ENCODE assay signal across 9 mouse cellular contexts in genomic region chr1:125559261-125559660, GRCm38 (mm10). TPM values are rescaled to one million over a fixed set of nuclear protein-coding genes. Genes with fewer than 3 reads are reported as not detected.
A peak's percentile ranks its signal among the peaks of the same experiment; 100 is the strongest.
DNase-seq lines count a peak whose midpoint lies in the region; ATAC-seq lines count a peak whose summit lies in the region.
"Had no signal": no experiment of that assay in that cellular context is flagged by ENCODE, and none has a peak within 500 bp of the region (broad histone marks: within the 10 kb centered on the region; RNA-seq: fewer than 3 reads in every experiment).

No protein-coding gene starts in this region.

- H3K9ac ChIP-seq in hindbrain, embryonic 14.5 days, result no peak overlapping the region; the same call in 1 of the 2 replicates
- H3K9ac ChIP-seq in limb, embryonic 15.5 days, result no peak overlapping the region

- no peak overlapping the region for H3K4me2 ChIP-seq in hindbrain, embryonic 14.5 days (replicated peaks)
- no peak overlapping the region for H3K4me2 ChIP-seq in limb, embryonic 15.5 days

- ATAC-seq in hindbrain, embryonic 14.5 days (ENCODE audit: low FRiP score), result no peak
- no peak for ATAC-seq in limb, embryonic 15.5 days (ENCODE audit: insufficient number of reproducible peaks, low FRiP score, low TSS enrichment, low read depth)

- 87% methylated on average over 3 of the region's 3 CpGs for WGBS in hindbrain, embryonic 14.5 days
- WGBS in hindbrain, embryonic 10.5 days, result 84% methylated on average over 3 of the region's 3 CpGs
- whole genome bisulfite sequencing in limb, embryonic 15.5 days, result 71% methylated on average over 3 of the region's 3 CpGs

- H3K4me3 ChIP-seq in hindbrain, embryonic 14.5 days (replicated peaks; ENCODE audit: low read length), result no peak overlapping the region
- H3K4me3 ChIP-seq in hindbrain, embryonic 10.5 days, result no peak overlapping the region
- H3K4me3 ChIP-seq in limb, embryonic 15.5 days, result no peak overlapping the region

- H3K9me3 ChIP-seq in hindbrain, embryonic 14.5 days (ENCODE audit: control insufficient read depth, low read length), result no peaks in the 10 kb centered on the region
- no peaks in the 10 kb centered on the region for H3K9me3 ChIP-seq in hindbrain, embryonic 10.5 days
- H3K9me3 ChIP-seq in limb, embryonic 15.5 days, result no peaks in the 10 kb centered on the region

- peaks cover 14% of the 10 kb centered on the region for H3K4me1 ChIP-seq in hindbrain, embryonic 14.5 days (replicated peaks; ENCODE audit: control insufficient read depth, insufficient read depth, low read length)
- H3K4me1 ChIP-seq in hindbrain, embryonic 10.5 days (replicated peaks), result peaks cover 15% of the 10 kb centered on the region
- H3K4me1 ChIP-seq in limb, embryonic 15.5 days, result peaks cover 9% of the 10 kb centered on the region; the same call in 1 of the 2 replicates

- H3K27ac ChIP-seq in hindbrain, embryonic 14.5 days, result peak overlapping the region; percentile 95; the same call in 1 of the 2 replicates
- no peak overlapping the region for H3K27ac ChIP-seq in hindbrain, embryonic 10.5 days
- peak overlapping the region; percentile 95 for H3K27ac ChIP-seq in limb, embryonic 15.5 days

- no peak for DNase-seq in hindbrain, embryonic 14.5 days (ENCODE audit: low spot score)
- DNase-seq in hindbrain, embryonic 10.5 days (ENCODE audit: low spot score), result no peak
- DNase-seq in ES-CJ7 (ENCODE audit: low read depth, low spot score) (peak; percentile 54), ZHBTc4 (ENCODE audit: low read depth, low spot score) (peak; percentile 64)
- DNase-seq in right cerebral cortex, postnatal 14 days, result no peak
- DNase-seq in right cerebral cortex, postnatal 36 days (ENCODE audit: low spot score in 2 of 2), result no peak
- no peak for DNase-seq in kidney, adult 18-20 months
- DNase-seq: right cerebral cortex, postnatal 4 days had no signal

- H3K36me3 ChIP-seq in hindbrain, embryonic 14.5 days (replicated peaks; ENCODE audit: control insufficient read depth, insufficient read depth), result no peaks in the 10 kb centered on the region
- no peaks in the 10 kb centered on the region for H3K36me3 ChIP-seq in hindbrain, embryonic 10.5 days
- no peaks in the 10 kb centered on the region for H3K36me3 ChIP-seq in limb, embryonic 15.5 days

- no peaks in the 10 kb centered on the region for H3K27me3 ChIP-seq in hindbrain, embryonic 14.5 days (ENCODE audit: control insufficient read depth, insufficient read depth, low read length)
- H3K27me3 ChIP-seq in hindbrain, embryonic 10.5 days (ENCODE audit: insufficient read depth, poor library complexity, severe bottlenecking), result no peaks in the 10 kb centered on the region
- H3K27me3 ChIP-seq in limb, embryonic 15.5 days, result no peaks in the 10 kb centered on the region

RNA-seq across cellular contexts. Expression of gene Slc35f5, which starts 1.1 kb away (rescaled TPM):
- 33.5 and 37.8 TPM in 2 replicates for polyA plus RNA-seq in hindbrain, embryonic 14.5 days (2014; fragmentation: Nextera tagmentation; extraction: Ambion mirVana)
- polyA plus RNA-seq in hindbrain, embryonic 10.5 days (2016; fragmentation: Nextera tagmentation; extraction: Ambion mirVana), result 21.2 and 21.3 TPM in 2 replicates
- 63.4 and 64.5 TPM in 2 replicates for polyA plus RNA-seq in limb, embryonic 15.5 days (2015; fragmentation: Nextera tagmentation; extraction: Ambion mirVana)

Comparison
In these comparisons a context has a peak if more than half of its experiments do, and no peak if none do; other contexts are left out.
1. DNase-seq: peak in ES-CJ7 (single experiment) and ZHBTc4 (single experiment); none in hindbrain, embryonic 14.5 days (single experiment), hindbrain, embryonic 10.5 days (single experiment), right cerebral cortex, postnatal 14 days (single experiment), right cerebral cortex, postnatal 36 days (0 of 2) and kidney, adult 18-20 months (single experiment).